In the genomic region with DNA sequence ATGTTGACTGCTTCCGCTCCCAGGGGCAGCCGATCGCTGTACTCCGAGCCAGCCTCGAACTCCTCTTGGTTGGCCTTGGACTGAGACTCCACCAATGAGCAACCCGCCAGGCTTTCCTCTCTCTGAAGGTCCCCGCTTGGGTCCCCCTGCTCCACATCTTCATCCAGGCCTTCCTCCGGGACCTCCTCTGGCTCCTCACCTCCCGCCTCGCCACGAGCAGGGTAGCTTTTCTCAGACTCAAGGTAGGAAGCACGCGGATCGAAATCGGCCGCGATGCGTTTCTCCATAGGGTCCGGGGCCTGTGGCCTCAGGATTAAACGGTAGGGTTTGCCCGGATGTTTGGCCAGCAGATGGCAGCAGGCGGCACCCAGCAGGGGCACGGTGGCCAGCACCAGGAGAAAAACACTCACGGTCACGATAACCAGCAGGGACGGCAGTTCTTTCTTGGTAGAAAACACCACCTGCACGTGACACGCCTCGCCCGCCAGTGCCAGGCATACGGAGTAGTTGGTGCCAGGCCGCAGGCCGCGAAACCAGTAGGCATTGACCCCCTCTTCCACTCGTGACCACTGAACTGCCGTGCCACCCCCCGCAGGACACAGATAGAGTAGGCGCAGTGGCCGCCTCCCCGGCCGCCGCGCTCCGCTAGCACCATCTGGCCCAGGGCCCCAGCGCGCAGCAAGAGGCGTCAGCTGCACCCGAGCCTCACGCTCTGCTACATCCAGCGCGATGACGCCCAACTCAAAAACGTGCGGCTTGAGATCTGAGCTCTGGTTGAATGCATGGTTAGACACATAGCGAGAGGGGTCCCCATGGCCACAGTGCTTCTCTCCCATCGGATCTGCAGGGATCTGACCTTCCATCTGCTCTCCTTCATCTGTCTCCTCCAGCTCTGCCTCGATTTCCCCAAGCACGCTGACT, we compare ENCODE assay signal across 8 mouse cellular contexts. TPM values are rescaled to one million over a fixed set of nuclear protein-coding genes. Genes with fewer than 3 reads are reported as not detected.
DNase-seq lines count a peak whose midpoint lies in the region; ATAC-seq and TF ChIP-seq lines count a peak whose summit lies in the region.

No protein-coding gene starts in this region.

- H3K9me3 ChIP-seq in forebrain, embryonic 13.5 days (replicated peaks), result no peaks in the 10 kb centered on the region
- H3K9me3 ChIP-seq in limb, embryonic 14.5 days (ENCODE audit: control insufficient read depth, low read length), result no peaks in the 10 kb centered on the region
- H3K9me3 ChIP-seq in midbrain, embryonic 14.5 days (ENCODE audit: control insufficient read depth, low read length), result no peaks in the 10 kb centered on the region

- WGBS in forebrain, embryonic 13.5 days, result 1% methylated on average over 58 of the region's 58 CpGs
- 2% methylated on average over 58 of the region's 58 CpGs for WGBS in limb, embryonic 14.5 days
- 1% methylated on average over 58 of the region's 58 CpGs for WGBS in midbrain, embryonic 14.5 days

- H3K9ac ChIP-seq in forebrain, embryonic 13.5 days, result peak overlapping the region; percentile 75
- H3K9ac ChIP-seq in limb, embryonic 14.5 days (ENCODE audit: low read depth, low read length, severe bottlenecking), result peak overlapping the region; percentile 16; the same call in 1 of the 2 replicates
- peak overlapping the region; percentile 48 for H3K9ac ChIP-seq in midbrain, embryonic 14.5 days (replicated peaks; ENCODE audit: low read length)

- no peak for TF ChIP-seq POLR2A in limb, embryonic 14.5 days (IDR thresholded peaks at IDR 0.05; ENCODE audit: borderline replicate concordance, extremely low read depth, insufficient read depth, insufficient read length)

- peak; percentile 15 for ATAC-seq in forebrain, embryonic 13.5 days
- peak; percentile 25; the same call in 1 of the 2 replicates for ATAC-seq in limb, embryonic 14.5 days (ENCODE audit: low FRiP score, low read depth)
- ATAC-seq in midbrain, embryonic 14.5 days (ENCODE audit: low FRiP score, low TSS enrichment), result no peak

- peak overlapping the region; percentile 75 for H3K4me2 ChIP-seq in forebrain, embryonic 13.5 days
- peak overlapping the region; percentile 50 for H3K4me2 ChIP-seq in limb, embryonic 14.5 days (replicated peaks; ENCODE audit: low read depth, low read length, severe bottlenecking)
- H3K4me2 ChIP-seq in midbrain, embryonic 14.5 days (ENCODE audit: low read length), result peak overlapping the region; percentile 63

- H3K27me3 ChIP-seq in forebrain, embryonic 13.5 days, result peaks cover 89% of the 10 kb centered on the region
- H3K27me3 ChIP-seq in limb, embryonic 14.5 days (ENCODE audit: control insufficient read depth, insufficient read depth, low read length), result peaks cover 81% of the 10 kb centered on the region
- peaks cover 71% of the 10 kb centered on the region for H3K27me3 ChIP-seq in midbrain, embryonic 14.5 days (ENCODE audit: control insufficient read depth, insufficient read depth, low read length)
- peaks cover 6% of the 10 kb centered on the region for H3K27me3 ChIP-seq in splenic B cell, adult 2 months (ENCODE audit: control insufficient read depth, insufficient read depth, low read length, poor library complexity, severe bottlenecking)

- peak; percentile 57 to 86 for DNase-seq in adrenal gland, adult (ENCODE audit: inconsistent age in 2 of 2, low spot score in 1 of 2)
- DNase-seq in adrenal gland, adult 8-10 months, result no peak
- DNase-seq in cerebellum, adult 11-12 months, result peak; percentile 24
- DNase-seq in induced T-regulatory cell, adult 2 months (ENCODE audit: low read depth), result peak; percentile 40
- DNase-seq in limb, embryonic 14.5 days (ENCODE audit: low spot score), result peak; percentile 53
- peak; percentile 79 for DNase-seq in midbrain, embryonic 14.5 days
- DNase-seq in splenic B cell, adult 2 months (ENCODE audit: low read depth, low spot score), result peak; percentile 75

- H3K27ac ChIP-seq in forebrain, embryonic 13.5 days, result peak overlapping the region; percentile 93
- no peak overlapping the region for H3K27ac ChIP-seq in limb, embryonic 14.5 days (replicated peaks; ENCODE audit: low read depth, low read length)
- peak overlapping the region; percentile 90 for H3K27ac ChIP-seq in midbrain, embryonic 14.5 days (replicated peaks; ENCODE audit: low read depth, low read length)

- peaks cover 20% of the 10 kb centered on the region; the same call in 1 of the 2 replicates for H3K36me3 ChIP-seq in forebrain, embryonic 13.5 days (ENCODE audit: poor library complexity, severe bottlenecking)
- no peaks in the 10 kb centered on the region for H3K36me3 ChIP-seq in limb, embryonic 14.5 days (ENCODE audit: control insufficient read depth, insufficient read depth, low read length)
- H3K36me3 ChIP-seq in midbrain, embryonic 14.5 days (ENCODE audit: control insufficient read depth, insufficient read depth, low read length), result no peaks in the 10 kb centered on the region
- H3K36me3 ChIP-seq in splenic B cell, adult 2 months (ENCODE audit: control insufficient read depth, insufficient read depth, low read length, poor library complexity, severe bottlenecking), result no peaks in the 10 kb centered on the region

- H3K4me1 ChIP-seq in forebrain, embryonic 13.5 days, result peaks cover 84% of the 10 kb centered on the region
- H3K4me1 ChIP-seq in limb, embryonic 14.5 days (ENCODE audit: control insufficient read depth, insufficient read depth, low read length), result peaks cover 44% of the 10 kb centered on the region
- H3K4me1 ChIP-seq in midbrain, embryonic 14.5 days (ENCODE audit: control insufficient read depth, insufficient read depth, low read length), result peaks cover 31% of the 10 kb centered on the region

- peak overlapping the region; percentile 44 for H3K4me3 ChIP-seq in forebrain, embryonic 13.5 days
- H3K4me3 ChIP-seq in limb, embryonic 14.5 days (replicated peaks; ENCODE audit: low read length), result peak overlapping the region; percentile 30
- peak overlapping the region; percentile 41 for H3K4me3 ChIP-seq in midbrain, embryonic 14.5 days (replicated peaks; ENCODE audit: low read depth, low read length)

RNA-seq across cellular contexts. Expression of a gene that starts 6.1 kb away (rescaled TPM):
- total RNA-seq in adrenal gland, adult 8-10 months (2022), result 10 to 100 TPM; 23.6 to 40.9 (median 28.1) TPM
- polyA plus RNA-seq in forebrain, embryonic 13.5 days (2015; fragmentation: Nextera tagmentation; extraction: Ambion mirVana), result 10.0 and 11.2 TPM in 2 replicates
- polyA plus RNA-seq in limb, embryonic 14.5 days (2012; rRNA removed), result 493 and 711 TPM in 2 replicates
- polyA plus RNA-seq in limb, embryonic 14.5 days (2014; fragmentation: Nextera tagmentation; extraction: Ambion mirVana), result 143 and 153 TPM in 2 replicates
- 2.4 and 16.6 TPM in 2 replicates for polyA plus RNA-seq in midbrain, embryonic 14.5 days (2014; fragmentation: Nextera tagmentation; extraction: Ambion mirVana)

RNA-seq across cellular contexts. Expression of a gene that starts 6.1 kb away (rescaled TPM):
- total RNA-seq in adrenal gland, adult 8-10 months (2022), result 1 to 10 TPM; 1.2 to 1.9 (median 1.7) TPM
- polyA plus RNA-seq in forebrain, embryonic 13.5 days (2015; fragmentation: Nextera tagmentation; extraction: Ambion mirVana), result 50.1 and 56.9 TPM in 2 replicates
- 12.2 and 24.8 TPM in 2 replicates for polyA plus RNA-seq in limb, embryonic 14.5 days (2012; rRNA removed)
- polyA plus RNA-seq in limb, embryonic 14.5 days (2014; fragmentation: Nextera tagmentation; extraction: Ambion mirVana), result 1.7 and 2.7 TPM in 2 replicates
- polyA plus RNA-seq in midbrain, embryonic 14.5 days (2014; fragmentation: Nextera tagmentation; extraction: Ambion mirVana), result 51.6 and 96.9 TPM in 2 replicates

RNA-seq across cellular contexts. Expression of a gene that starts 51.5 kb away (rescaled TPM):
- 10 to 100 TPM; 23.4 to 45.6 (median 31.8) TPM for total RNA-seq in adrenal gland, adult 8-10 months (2022)
- polyA plus RNA-seq in forebrain, embryonic 13.5 days (2015; fragmentation: Nextera tagmentation; extraction: Ambion mirVana), result 7.1 and 8.3 TPM in 2 replicates
- polyA plus RNA-seq in limb, embryonic 14.5 days (2012; rRNA removed), result 22.4 and 24.8 TPM in 2 replicates
- 15.4 and 18.4 TPM in 2 replicates for polyA plus RNA-seq in limb, embryonic 14.5 days (2014; fragmentation: Nextera tagmentation; extraction: Ambion mirVana)
- polyA plus RNA-seq in midbrain, embryonic 14.5 days (2014; fragmentation: Nextera tagmentation; extraction: Ambion mirVana), result 3.8 and 3.9 TPM in 2 replicates

RNA-seq across cellular contexts. Expression of a gene that starts 54.9 kb away (rescaled TPM):
- total RNA-seq in adrenal gland, adult 8-10 months (2022), result 10 to 100 TPM; 19.9 to 32.9 (median 28.3) TPM
- polyA plus RNA-seq in forebrain, embryonic 13.5 days (2015; fragmentation: Nextera tagmentation; extraction: Ambion mirVana), result 71.6 and 77.9 TPM in 2 replicates
- polyA plus RNA-seq in limb, embryonic 14.5 days (2012; rRNA removed), result 47.2 and 57.5 TPM in 2 replicates
- polyA plus RNA-seq in limb, embryonic 14.5 days (2014; fragmentation: Nextera tagmentation; extraction: Ambion mirVana), result 28.7 and 30.4 TPM in 2 replicates
- 96.4 and 115 TPM in 2 replicates for polyA plus RNA-seq in midbrain, embryonic 14.5 days (2014; fragmentation: Nextera tagmentation; extraction: Ambion mirVana)

Comparison
In these comparisons a context has a peak if more than half of its experiments do, and no peak if none do; other contexts are left out.
1. H3K9ac ChIP-seq: peak in every context shown above with its lines; median percentile 75 in forebrain, embryonic 13.5 days; 48 in midbrain, embryonic 14.5 days; 16 in limb, embryonic 14.5 days.